Mouse (Mus musculus) lung, adult 2 months (tissue): ENCODE measurements around the gene Syk. TPM values are rescaled to one million over a fixed set of nuclear protein-coding genes. Genes with fewer than 3 reads are reported as not detected.

Experiments
- DNase-seq: peaks from one replicate; pipeline ENCODE4 v3.0.0; 2022
- H3K4me1 ChIP-seq: fragments of 200-500 bp; 2 replicates; pipeline ENCODE4 v1.6.1; 2011; ENCODE audit warnings: low read length; ENCODE audit not compliant: control insufficient read depth, insufficient read depth
- H3K4me3 ChIP-seq: fragments of 200-500 bp; replicated peaks from 2 replicates; pipeline ENCODE3; 2011; ENCODE audit warnings: low read depth, mild to moderate bottlenecking, control low read depth, low read length; ENCODE audit errors: extremely low read depth
- CTCF ChIP-seq: fragments of 200-500 bp; IDR thresholded peaks from 2 replicates; pipeline ENCODE4 v1.5.1; 2011; ENCODE audit warnings: mild to moderate bottlenecking, low read length, control low read depth; ENCODE audit not compliant: insufficient read depth
- POLR2A ChIP-seq: fragments of 200-500 bp; IDR thresholded peaks from 2 replicates; pipeline ENCODE4 v1.6.1; 2011; ENCODE audit warnings: low read depth, mild to moderate bottlenecking, control low read depth, low read length, borderline replicate concordance; ENCODE audit errors: extremely low read depth
- WGBS: fragments of 180-500 bp; shearing (Covaris S2); methylation state at CpG from one replicate; pipeline ENCODE4 v1.1.7; 2018; 5-methylcytosine and 5-hydroxymethylcytosine counted together
- polyA plus RNA-seq: library from polyadenylated mRNA; depleted of rRNA; stranded (reverse); fragments of >200 nt; gene quantifications from 2 replicates; pipeline ENCODE4 v1.2.3, GENCODE M21; 2012; rRNA removed

Syk gene
- 15.7 and 19.7 TPM in 2 replicates for polyA plus RNA-seq

- peaks cover 2% of the 10 kb centered on the region; the same call in 1 of the 2 replicates for H3K4me1 ChIP-seq
- under 1% methylated on average over 70 of the region's 70 CpGs for WGBS
- peak within 1 kb of the TSS; percentile 72 for H3K4me3 ChIP-seq
- TF ChIP-seq CTCF (no peak), POLR2A (peak; percentile 32; the same call in 1 of the 2 replicates)
- peak; percentile 36 for DNase-seq
Observed at GRCm38 (mm10) chr13:52582878-52583661, at the start of gene Syk. Gene Syk (plus strand): TSS chr13:52583173.

GRCm38 (mm10) chr13:52533644-52534043, 49.3 kb upstream of the Syk start:
- no peak overlapping the region for H3K4me3 ChIP-seq
- TF ChIP-seq CTCF: no peak
- 61% methylated on average over 5 of the region's 5 CpGs for WGBS
- H3K4me1 ChIP-seq: peaks cover 2% of the 10 kb centered on the region; the same call in 1 of the 2 replicates
- no peak for DNase-seq

- no peak for TF ChIP-seq POLR2A
- peak; percentile 71 for TF ChIP-seq CTCF
- peak; percentile 47 for DNase-seq
- WGBS: 5% methylated on average over 4 of the region's 4 CpGs
- no peak overlapping the region for H3K4me3 ChIP-seq
- H3K4me1 ChIP-seq: peaks cover under 1% of the 10 kb centered on the region; the same call in 1 of the 2 replicates
Observed at GRCm38 (mm10) chr13:52535542-52535941, 47.4 kb upstream of the Syk start.

- TF ChIP-seq CTCF (no peak), POLR2A (no peak)
- Histone ChIP-seq H3K4me3 (no peak overlapping the region), H3K4me1 (no peaks in the 10 kb centered on the region; the same call in 1 of the 2 replicates)
- 88% methylated on average over 26 of the region's 26 CpGs for WGBS
- no peak for DNase-seq
Observed at GRCm38 (mm10) chr13:52537754-52538587, 45.0 kb upstream of the Syk start.

GRCm38 (mm10) chr13:52538588-52539116, 44.3 kb upstream of the Syk start:
- Histone ChIP-seq H3K4me1 (no peaks in the 10 kb centered on the region; the same call in 1 of the 2 replicates), H3K4me3 (no peak overlapping the region)
- TF ChIP-seq POLR2A (no peak), CTCF (no peak)
- 81% methylated on average over 9 of the region's 9 CpGs for WGBS
- no peak for DNase-seq

GRCm38 (mm10) chr13:52539461-52539860, 43.5 kb upstream of the Syk start:
- 78% methylated on average over 6 of the region's 6 CpGs for WGBS
- no peak overlapping the region for H3K4me3 ChIP-seq
- no peak for DNase-seq
- no peaks in the 10 kb centered on the region for H3K4me1 ChIP-seq
- TF ChIP-seq CTCF (no peak), POLR2A (no peak)

GRCm38 (mm10) chr13:52541385-52542035, 41.5 kb upstream of the Syk start:
- DNase-seq: no peak
- 72% methylated on average over 5 of the region's 5 CpGs for WGBS
- TF ChIP-seq POLR2A (no peak), CTCF (no peak)
- H3K4me1 ChIP-seq: no peaks in the 10 kb centered on the region
- no peak overlapping the region for H3K4me3 ChIP-seq

GRCm38 (mm10) chr13:52542036-52542526, 40.9 kb upstream of the Syk start:
- H3K4me3 ChIP-seq: no peak overlapping the region
- H3K4me1 ChIP-seq: no peaks in the 10 kb centered on the region
- no peak for TF ChIP-seq CTCF
- TF ChIP-seq POLR2A: no peak
- no peak for DNase-seq
- 75% methylated on average over 8 of the region's 8 CpGs for WGBS

GRCm38 (mm10) chr13:52542636-52543035, 40.3 kb upstream of the Syk start:
- Histone ChIP-seq H3K4me1 (no peaks in the 10 kb centered on the region), H3K4me3 (no peak overlapping the region)
- TF ChIP-seq POLR2A (no peak), CTCF (no peak)
- no peak for DNase-seq
- 68% methylated on average over 4 of the region's 4 CpGs for WGBS
